Mouse (Mus musculus): ENCODE measurements around the gene Grik4.

DNA sequence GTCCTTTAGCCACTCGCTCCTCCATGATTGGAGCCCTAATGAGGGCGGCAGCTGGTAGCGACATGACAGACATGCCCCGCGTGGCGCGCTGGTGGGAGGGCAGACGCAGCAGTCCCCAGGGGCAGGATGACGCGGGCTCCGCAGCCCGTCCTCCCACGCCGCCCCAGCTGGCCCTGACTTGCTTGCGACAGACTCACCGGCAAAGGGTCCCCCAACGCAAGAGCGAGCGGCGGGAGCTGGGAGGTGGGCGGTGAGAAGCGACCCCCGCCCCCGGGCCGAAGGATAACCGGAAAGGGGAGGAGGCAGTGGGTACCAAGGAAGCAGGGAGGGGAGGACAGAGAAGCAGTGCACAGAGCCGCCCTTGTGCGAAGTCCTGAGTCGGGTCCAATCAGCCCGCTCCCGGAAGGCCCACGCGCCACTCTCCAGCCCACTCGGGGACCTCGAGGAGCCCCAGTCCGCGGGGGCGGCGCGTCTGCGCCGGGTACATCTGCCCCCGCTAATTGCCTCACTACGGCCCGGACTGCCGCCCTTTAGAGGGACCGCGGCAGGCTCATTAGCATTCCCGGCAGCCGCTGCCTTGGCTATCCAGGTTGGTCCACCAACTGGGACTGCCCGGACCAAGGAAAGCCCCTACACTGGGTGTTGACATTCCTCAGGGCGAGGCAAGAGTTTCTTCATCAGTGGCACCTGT lies 46.8 kb downstream of the Grik4 start:
- TF ChIP-seq CHD2 (IDR thresholded peaks at IDR 0.05; ENCODE audit: low read depth, low read length) (no peak), ZC3H11A (IDR thresholded peaks at IDR 0.05; ENCODE audit: borderline replicate concordance, low read depth, low read length) (no peak), HCFC1 (IDR thresholded peaks at IDR 0.05; ENCODE audit: borderline replicate concordance, insufficient read depth, low read length) (no peak), MAFK (IDR thresholded peaks at IDR 0.05; ENCODE audit: insufficient read depth, low read depth, low read length) (no peak)
